Mouse (Mus musculus) gastrocnemius, adult 18-20 months (tissue): Measurements from ENCODE around the gene Ndufa11. TPM values are rescaled to one million over a fixed set of nuclear protein-coding genes. Genes with fewer than 3 reads are reported as not detected.

Experiments used
- DNase-seq: peaks from one replicate; pipeline ENCODE4 v3.0.0; 2021; ENCODE audit warnings: low spot score
- total RNA-seq, 2 experiments: library from RNA; stranded (reverse); gene quantifications; 2 replicates each; pipeline ENCODE4 v1.2.3; 2021

Ndufa11 gene
- total RNA-seq, 2 experiments from 2014 or later, result 420 to 445 TPM

DNA sequence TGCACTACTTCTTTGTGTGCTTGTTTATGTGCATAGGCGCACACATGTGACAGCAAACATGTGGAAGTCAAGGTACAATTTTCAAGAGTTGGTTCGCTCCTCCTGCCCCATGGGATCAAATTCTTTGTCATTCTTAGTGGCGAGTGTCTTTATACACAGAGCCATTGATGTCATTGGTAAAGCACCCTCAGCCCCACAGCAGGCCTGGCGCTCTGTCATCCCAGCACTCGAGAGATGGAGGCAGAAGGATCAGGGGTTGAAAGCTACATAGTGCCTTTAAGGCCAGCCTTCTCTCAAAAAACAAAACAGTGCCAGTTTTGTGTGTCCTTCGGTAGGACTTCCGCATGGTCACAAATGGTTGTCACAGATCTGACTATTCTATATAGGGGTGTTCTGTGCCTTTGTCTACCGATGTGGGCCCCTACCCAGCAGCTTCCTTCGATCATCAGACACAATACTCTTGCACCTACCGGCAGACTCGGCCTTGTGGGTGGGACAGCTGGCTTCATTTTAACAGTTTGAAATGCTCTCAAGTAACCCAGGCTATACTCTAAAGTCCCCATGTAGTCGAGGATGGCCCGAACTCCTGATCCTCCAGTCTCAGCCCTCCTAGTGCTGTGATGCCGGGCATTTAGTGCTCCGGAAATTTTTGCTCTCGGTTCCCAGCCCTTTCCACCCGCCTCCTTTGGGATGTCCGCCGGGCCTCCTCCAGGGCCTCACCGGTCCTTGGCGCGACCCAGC lies 1.5 kb upstream of the Ndufa11 start:
- no peak for DNase-seq

DNA sequence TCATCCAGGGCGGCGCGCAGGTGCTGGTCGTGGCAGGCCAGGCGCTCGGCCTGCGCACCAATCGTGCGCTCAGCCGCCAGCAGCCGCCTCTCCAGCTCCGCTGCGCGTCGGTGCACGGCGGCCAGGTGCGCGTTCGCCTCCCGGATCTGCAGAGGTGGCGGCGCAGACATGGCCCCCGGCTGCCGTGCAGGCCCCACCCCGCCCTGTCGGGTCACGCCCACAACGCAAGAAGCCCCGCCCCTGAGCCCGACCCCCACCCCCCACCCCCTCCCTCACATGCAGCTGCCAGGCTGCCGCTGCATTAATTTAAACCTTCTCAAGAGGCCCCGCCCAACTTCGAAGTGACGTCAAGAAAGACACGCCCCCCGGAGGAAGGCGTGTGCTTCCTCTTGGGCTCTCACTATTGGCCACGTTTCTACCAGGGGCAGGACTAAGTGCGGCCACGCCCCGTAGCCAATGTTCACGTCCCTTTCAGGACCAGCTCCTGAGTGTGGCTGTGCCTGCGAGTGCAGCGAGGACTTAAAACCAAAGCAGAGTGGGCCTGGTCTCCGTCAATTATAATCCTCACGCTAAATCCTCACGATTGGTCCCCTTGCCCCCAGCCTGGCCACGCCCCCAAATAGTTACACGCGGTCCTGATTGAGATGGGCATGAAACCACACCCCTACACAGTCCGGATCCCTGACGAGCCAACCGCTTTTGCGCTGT lies 758 bp upstream of the Ndufa11 start:
- DNase-seq, result peak; percentile 97

DNA sequence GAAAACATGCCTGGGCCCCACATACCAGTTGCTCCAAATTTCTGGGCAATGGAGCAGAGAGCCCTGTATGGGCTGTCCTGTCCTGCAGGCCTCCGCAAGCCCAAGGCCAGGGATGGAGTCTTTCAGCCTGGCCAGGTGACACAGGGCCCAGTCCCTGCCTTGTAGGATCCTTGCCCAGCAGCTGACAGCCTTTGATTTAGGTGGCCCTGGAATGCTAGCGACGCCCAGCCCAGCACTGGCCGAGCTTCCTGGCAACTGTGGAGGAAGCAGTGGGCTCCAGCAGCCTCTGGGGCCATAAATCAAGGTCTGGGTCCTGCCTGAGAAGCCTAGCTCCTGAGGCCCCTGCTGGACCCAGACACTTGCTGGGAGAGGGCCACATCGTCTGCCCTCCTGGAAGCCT lies 4.9 kb downstream of the Ndufa11 start:
- DNase-seq, result peak; percentile 56

DNA sequence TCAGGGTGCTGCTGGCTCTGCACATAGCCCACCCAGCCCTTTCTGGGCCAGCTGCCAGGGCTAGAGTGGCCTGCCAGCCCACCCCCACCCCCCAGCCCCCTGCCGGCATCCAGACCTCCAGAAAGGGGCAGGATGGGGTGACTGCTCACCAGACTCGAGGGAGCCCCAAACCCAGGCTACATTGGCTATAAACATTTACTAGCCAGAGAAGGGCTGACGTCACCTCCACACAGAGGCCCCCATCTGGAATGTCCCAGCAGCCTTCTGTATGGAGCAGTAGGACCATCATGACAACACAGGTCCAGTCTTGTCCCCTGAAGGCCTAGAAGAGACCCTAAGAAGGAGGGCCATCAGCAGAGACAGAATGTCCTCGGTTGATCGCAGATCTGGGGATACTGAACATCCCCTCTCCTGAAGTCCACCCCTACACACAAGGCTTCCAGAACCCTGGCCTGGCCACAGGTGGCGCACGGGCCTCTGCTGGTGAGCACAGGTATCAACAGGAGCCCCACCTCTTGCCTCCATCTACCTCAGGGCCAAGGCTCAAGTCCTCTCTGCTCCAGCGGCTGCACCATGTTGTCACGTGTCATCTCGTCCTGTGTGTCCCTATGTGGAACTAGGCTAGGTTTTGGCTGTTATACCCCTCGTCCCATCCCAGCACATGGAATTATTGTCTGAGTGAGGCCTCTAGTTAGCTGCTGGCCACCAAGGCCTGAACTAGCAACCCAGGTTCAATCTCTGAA lies 6.0 kb downstream of the Ndufa11 start:
- DNase-seq, result no peak

DNA sequence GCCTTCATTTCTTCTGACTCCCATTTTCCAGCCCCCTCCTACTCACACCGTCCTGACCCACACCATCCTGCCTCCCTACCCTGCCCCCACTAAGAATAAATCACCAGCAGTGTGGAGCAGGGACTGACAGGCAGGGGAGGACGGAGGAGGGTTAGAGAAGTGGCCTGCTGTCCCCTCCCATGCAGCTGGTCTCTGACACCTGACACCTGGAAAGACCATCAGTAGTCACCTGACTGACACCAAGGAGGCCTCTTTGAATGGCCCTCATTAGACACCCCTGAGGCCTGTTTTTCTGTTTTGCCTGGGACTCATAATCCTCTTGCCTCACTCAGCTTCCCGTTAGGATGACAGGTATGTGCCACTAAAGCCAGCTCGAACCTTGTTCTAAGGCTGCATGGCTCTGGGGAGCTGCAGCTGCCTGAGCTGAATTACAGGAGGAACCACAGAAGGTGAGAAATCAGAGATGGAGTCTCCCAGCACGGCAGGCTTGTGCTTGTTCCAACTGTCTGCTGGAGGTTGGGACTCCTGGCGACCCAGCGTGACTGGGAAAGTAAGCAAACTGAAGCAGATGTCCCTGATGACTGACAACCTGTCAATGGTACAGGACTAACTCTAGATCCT lies 9.6 kb downstream of the Ndufa11 start:
- DNase-seq, result no peak

DNA sequence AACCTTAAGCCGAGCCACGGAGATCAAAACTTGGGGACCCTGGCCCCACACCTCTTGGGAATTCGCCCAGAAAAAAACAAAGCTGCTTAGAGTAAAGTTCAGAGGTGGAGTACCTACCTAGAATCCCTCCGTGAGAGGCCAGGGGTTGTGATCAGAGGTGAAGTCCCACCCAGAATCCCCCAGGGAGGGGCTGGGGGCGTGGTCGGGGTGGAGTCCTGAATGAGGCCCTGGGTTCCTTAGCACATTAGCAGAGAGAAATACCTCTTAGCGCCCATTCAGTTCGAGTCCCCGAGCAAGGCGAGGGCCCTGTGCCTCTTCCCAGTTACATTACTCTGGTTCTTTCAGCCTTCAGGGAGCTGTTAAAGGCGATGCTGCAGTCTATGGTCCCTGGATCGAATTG lies 10.1 kb downstream of the Ndufa11 start:
- DNase-seq, result no peak

DNA sequence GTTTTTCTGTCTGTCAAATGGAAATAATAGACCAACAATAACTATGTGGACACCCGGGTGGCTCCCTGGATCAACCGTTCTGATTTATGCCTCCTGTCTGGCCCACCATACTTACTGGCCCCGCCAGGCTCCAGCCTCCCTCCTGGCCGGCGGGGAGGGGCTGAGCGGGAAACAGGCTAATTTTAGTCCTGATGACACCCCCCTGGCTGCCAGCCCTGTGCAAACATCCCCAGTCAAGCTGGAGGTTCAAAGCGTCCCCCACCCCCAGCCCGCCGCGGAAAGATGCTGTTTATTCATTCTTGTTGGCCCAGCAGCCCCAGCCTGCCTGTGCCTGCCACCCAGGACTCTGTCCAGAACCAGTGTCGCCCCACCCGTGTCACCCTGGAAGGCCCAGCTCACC lies 10.6 kb downstream of the Ndufa11 start:
- DNase-seq, result no peak

DNA sequence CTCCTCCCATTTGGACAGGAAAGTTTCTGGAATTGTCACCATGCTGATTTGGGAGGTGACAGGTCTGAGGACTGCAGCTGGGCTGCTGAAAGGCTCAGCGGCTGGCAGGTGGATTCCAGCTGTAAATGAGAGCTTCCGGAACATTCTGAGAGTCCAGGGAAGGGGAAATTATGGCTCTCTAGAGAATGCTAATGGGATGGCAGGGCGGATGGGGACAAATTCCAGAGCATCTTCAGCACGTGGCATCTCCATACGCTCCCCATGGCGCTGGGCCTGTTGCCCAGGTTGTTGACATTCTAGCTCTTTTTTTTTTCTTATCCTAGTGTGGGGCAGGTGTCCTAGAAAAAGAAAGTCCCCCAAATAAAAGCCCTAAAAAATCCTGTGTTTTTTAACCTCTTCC lies 11.6 kb downstream of the Ndufa11 start:
- DNase-seq, result no peak

DNA sequence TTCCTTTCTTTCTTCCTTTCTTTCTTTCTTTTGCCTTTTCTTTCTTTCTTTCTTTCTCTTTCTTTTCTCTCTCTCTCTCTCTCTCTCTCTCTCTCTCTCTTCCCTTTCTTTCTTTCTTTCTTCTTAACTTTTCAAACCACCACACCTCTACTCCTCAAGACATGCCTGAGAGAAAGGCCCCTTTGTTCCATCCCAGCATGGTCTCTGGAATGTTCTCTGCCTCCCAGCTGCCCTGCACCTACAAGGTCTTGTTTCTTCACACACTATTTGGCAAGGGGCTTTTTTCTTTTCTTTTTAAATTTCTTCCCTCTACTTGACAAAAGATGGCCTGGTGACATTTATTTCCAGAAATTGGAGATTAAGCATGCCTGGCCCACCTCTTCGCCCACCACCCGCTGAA lies 12.1 kb downstream of the Ndufa11 start:
- no peak for DNase-seq

DNA sequence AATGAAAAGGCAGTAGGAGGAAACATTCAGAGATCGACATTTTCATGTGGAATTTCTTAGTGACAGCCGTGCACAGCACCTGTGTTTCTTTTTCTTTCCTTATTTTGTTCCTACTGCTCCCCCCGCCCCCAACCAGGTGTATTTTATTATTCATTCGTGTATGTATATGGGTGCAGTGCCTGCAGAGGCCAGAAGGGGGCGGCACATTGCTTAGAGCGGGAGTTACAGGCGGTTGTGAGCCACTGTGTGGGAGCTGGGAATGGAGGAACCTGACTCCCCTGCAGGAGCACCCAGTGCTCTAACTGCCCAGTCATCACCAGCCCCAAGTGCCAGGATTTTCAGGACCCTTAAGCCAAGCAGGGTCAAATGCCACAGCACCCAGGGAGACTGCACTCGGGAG lies 19.0 kb downstream of the Ndufa11 start:
- no peak for DNase-seq

DNA sequence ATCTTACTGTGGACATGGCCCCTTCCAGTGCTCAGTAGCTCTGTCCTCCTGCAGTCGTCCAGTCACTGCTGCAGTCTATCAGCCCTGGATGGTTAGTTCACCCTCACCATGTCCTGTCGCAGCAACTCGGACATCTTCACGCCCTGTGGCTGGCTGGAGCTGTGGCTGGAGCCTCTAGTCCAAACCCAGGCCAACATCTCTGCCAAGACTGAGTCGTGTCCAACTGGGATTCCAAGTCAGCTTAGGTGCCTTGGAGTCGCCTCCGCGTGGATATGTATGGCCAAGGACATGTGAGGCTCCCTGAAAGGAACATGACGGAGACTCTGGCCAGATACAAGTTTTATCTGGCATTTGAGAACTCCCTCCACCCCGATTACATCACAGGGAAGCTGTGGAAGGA lies 20.7 kb downstream of the Ndufa11 start:
- DNase-seq, result no peak

DNA sequence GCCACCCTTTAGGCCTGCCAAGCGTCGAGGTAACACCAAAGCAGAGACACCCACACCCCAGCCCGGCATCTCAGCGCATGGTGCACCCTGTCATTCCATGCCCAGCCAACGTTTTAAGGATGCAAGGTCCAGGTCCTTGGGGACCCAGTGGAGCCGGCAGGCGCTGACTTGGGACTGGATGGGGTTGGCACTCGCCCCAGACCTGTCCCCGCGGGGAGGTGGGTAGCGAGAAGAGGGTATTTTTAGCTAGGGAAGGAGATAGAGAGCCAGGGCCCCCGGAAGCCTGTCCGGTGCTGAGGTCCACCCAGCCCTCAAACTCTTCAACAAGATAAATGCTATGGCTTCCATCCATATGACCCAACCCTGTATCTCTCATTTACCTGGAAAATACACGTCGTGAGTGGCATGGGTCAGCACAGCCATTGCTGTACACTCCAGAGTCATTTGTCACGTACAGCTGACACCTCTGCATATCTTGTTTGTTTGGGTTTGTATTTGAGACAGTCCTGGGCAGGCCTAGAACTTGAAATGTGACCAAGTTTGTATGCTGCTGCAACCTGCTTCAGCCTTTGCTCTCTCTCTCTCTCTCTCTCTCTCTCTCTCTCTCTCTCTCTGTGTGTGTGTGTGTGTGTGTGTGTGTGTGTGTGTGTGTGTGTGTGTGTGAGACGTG lies 22.7 kb downstream of the Ndufa11 start:
- no peak for DNase-seq

DNA sequence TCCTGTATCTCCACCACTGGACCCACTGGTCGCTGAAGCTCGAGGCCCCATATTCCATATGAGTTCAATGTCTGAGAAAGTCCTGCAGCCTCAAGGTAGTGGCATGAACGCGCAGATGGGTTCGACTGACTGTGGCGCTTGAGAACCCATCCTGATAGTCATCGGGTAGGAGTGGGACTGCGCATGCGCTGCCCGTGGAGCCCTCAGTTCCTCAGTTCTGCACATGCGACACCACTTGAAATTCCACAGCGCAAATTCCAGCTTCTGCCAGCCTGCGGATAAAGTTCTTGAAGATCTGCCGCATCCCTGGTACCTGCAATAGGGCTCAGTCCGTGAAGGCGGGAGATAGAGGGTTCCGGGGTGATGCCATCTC lies 23.2 kb downstream of the Ndufa11 start:
- DNase-seq, result no peak

DNA sequence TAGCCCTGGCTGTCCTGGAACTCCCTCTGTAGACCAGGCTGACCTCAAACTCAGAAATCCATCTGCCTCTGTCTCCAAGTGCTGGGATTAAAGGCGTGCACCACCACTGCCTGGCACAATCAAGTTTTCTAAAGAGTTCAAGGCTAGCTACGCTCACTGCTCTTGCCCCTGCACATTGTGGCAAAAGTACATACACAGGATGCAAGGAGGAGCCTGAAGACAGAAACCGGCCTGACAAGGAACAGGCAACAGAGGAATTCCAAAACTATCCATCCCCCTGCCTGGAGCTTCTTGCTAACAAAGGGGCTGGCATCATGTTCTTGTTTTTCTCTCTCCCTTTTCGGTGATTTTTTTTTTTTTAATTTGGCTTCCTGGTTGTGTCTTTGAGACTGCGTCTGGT lies 26.6 kb downstream of the Ndufa11 start:
- DNase-seq, result no peak

DNA sequence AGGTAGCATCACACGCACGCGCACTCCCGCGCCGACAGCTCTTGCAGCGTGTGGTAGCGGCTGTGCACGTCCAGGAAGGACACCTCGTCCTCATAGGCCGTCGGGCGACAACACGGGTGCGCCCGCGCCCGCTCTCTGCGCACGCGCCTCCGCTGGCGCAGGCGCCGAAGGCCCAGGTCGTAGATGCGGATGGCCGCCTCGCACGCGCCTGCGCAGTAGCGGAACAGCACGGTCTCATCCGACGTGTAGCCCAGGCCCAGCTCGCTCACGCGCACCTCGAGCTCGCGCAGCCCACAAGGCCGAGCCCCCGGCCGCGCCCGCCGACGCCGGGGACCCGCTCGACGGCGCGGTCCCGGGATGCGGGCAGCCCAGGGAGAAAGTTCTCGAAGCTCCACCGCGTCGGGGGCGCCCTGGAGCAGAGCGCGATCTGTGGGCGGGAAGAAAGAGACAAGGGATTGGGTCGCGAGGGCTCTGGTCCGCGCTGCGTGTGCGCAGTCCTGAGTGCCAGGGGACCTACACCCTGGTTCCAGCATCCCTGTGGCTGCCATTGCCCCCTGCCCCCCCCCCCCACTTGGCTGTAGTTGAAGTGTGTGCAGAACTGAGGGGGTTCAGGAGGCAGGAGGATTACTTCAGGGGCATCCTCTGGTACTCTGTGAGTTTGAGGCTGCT lies 34.0 kb downstream of the Ndufa11 start:
- DNase-seq, result no peak

DNA sequence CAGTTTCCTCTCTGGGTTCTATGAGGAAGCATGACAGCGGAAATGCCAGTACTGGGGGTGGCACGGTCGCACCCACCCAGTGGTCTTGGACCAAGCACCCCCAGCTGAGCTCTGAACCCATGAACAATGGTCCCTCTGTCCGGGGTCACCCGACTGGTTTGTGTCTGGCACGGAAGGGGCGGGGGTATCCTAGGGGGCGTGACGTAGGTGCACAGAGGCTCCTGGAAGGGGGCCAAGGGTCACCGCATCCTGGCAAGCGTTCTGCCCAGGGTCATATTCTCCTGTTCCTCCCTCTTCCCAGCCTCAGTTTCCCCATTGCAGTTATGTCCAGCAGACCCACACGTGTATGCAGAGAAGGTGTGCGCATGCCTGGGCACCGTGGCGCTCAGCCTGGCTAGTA lies 35.9 kb downstream of the Ndufa11 start:
- DNase-seq, result no peak

DNA sequence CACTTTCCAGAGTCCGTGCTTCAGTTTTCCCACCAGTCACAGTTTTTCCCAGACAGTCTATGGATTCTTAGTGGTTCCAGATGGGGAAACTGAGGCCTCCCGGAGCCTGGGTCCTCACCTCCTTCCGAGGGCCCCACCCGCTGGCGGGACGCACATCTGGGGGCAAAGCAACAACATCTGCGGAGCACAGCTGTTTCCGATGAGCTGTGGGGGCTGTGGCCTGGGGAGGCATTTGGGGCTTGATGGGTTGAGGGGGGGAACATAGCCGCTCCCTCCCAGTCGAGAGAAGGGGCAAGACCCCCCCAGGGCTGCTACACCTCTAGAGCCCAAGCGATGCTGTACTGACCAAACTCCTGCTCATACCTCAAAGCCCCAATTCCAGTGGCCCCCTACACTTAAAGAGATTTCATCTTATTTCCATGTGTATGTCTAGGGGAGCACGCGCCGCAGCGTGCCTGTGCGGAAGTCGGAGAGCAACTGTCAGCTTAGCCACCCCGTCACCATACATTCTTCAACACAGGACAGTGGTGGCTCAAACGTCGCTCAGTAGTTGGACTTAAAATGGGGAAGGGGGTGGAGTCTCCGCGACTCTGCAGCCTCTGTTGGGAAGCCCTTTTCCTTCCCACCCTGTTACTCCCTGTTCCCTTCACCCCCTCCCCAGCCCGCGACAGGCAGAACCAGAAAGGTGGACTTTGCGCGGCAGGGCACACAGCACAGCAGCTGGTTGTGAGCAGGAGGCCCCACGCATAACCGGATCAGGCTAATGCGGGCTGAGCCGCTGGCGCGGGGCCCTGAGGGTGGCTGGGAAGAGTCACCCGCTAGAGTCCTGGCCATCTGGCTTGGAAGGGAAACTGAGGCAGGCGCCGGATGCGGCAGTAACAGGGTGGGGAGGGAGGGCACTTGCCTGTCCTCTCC lies 37.0 kb downstream of the Ndufa11 start:
- DNase-seq, result no peak

DNA sequence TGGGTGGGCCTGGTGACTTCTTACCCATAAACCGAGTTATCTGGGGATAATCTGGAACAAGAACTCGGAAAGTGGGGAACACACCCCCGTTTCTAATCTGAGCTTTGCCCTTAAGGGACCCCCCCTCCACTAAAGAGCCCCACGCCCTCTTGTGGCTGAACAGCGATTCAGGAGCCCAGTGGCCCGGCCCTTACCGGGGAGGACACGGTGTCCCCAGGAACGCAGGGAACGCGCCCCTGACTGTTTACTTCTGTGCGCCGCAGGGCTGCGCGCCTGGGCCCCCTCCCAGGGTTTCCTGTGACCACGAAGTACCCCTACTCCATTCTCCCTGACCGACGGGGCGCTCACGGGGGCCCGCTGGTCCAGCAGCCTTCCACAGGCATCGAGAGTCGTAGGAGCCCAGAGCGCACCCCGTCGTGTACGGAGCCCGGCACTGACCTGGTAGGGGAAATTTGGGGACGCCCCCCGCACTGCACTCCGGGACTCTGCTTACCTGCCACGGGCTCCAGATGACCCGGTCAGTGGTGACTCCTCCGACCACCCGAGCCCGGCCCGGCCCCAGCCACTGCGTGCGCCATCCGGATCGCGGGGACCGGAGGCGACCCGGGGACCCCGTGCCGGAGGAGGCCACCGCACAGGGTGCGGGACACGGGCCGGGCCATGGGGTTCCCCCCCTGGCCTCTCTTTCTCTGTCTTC lies 39.3 kb downstream of the Ndufa11 start:
- DNase-seq, result peak; percentile 44

DNA sequence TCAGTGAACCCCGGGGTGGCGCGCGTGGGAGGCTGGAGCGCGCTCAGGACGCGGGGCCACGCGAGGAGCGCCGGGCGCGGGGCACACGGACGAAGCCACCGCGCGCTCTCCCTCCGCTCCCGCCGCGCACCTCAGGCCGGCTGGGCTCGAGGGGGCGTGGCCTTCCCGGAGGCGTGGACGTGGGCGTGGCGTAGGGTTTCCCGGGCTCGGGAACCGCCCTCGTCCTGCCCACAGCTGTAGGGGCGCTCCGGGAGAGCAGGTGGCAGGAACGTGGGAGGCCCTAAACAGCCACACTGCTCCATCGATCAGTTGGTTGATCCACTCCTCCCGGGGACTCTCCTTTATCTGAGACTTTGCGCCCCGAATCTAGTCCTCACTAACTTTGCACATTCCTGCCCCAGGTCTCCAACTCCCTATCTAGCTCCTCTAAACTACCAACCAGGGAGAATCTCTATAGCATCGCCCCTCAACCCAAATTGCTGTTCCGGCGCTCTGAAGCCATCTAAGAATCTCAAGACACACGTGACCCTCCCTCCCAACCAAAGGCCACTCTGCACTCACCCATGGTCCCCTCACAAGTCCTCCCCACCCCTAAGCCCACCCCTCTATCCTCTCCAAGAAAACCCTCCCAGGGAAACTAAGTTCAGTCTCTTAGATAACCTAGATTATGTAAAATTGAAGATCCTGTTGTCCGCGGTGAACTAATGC lies 40.0 kb downstream of the Ndufa11 start, which contains the start of gene Nrtn:
Gene Nrtn (minus strand): TSS at position 115 of the 708 bp plus-strand sequence.
- peak; percentile 86 for DNase-seq
